Mouse (Mus musculus) heart, adult 8-10 months (tissue): Measurements from ENCODE around the gene Adam12. TPM values are rescaled to one million over a fixed set of nuclear protein-coding genes. Genes with fewer than 3 reads are reported as not detected.

Experiments
- DNase-seq: peaks from one replicate; pipeline ENCODE4 v3.0.0; 2022; ENCODE audit warnings: low spot score
- total RNA-seq, 4 experiments: library from RNA; stranded (reverse); gene quantifications; 2 replicates each; pipeline ENCODE4 v1.2.4; 2022

The Adam12 gene
- total RNA-seq, 4 experiments from 2014 or later, result 0.31 to 0.37 (median 0.34) TPM

- DNase-seq, result peak; percentile 42
Observed at GRCm38 (mm10) chr7:134224741-134225612, 7.0 kb downstream of the Adam12 start.

GRCm38 (mm10) chr7:134224421-134224740 is 7.6 kb downstream of the Adam12 start:
- no peak for DNase-seq

GRCm38 (mm10) chr7:134223444-134224161 is 8.3 kb downstream of the Adam12 start:
- peak; percentile 77 for DNase-seq

DNA sequence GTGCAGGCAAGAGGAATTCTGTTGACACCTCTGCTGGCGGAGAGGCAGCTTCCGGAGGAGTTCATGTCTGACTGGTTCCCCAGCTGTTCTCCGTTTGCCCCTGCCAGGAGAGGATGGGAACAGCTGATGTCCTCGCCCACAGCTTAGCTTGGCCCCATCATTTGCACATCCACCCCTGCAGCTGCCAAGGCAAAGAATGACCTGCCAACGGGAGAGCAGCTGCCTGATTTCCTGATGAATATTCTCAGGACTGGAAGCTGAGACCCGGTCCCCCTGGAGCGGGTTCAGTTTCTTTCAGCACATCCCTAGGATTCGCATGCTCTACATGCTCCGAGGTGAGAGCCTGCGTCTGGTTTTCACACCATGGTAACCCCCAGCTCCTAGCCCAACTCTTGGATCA is 24.0 kb downstream of the Adam12 start:
- no peak for DNase-seq

DNA sequence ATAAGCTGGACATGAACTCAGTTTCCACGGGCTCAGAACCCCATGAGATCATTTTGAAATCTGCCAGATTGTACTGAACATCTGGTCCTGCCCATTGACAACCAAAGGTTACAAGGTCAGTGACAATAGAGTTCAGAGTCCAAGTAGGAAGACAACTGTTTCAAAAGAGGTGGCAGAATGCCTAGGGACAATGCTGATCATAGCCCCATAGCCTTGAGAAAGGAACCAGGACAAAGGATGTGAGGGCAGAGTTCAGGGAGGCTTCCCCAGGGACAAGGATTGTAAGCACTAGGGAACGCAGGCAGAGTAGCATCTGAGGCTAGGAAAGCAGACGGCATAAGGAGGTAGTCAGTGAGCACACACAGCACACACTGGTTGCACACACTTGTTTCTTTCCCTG is 38.9 kb downstream of the Adam12 start:
- no peak for DNase-seq

GRCm38 (mm10) chr7:134190101-134190500 is 41.8 kb downstream of the Adam12 start:
- DNase-seq, result no peak

DNA sequence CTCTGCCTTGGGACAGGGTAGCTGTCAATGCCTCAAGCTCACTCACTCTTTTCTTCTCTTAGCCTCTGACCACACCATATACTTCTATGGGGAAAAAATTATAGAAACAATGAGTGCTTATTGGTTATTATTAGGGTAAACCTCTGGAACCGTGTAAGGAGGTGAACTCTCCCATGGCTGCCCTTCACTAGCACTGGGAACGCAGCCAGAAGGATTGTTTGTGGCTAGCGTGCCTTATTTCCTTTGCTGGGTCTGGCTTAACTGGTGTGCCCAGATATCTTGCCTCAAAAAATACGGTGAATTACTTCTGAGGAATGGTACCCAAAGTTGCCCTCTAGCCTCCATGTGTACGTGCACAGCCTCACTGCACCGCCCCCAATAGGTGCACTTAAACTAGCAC is 43.4 kb downstream of the Adam12 start:
- no peak for DNase-seq

GRCm38 (mm10) chr7:134187946-134188345 is 44.0 kb downstream of the Adam12 start:
- no peak for DNase-seq

GRCm38 (mm10) chr7:134186497-134186896 is 45.4 kb downstream of the Adam12 start:
- no peak for DNase-seq

GRCm38 (mm10) chr7:134185751-134186150 is 46.2 kb downstream of the Adam12 start:
- DNase-seq, result no peak

DNA sequence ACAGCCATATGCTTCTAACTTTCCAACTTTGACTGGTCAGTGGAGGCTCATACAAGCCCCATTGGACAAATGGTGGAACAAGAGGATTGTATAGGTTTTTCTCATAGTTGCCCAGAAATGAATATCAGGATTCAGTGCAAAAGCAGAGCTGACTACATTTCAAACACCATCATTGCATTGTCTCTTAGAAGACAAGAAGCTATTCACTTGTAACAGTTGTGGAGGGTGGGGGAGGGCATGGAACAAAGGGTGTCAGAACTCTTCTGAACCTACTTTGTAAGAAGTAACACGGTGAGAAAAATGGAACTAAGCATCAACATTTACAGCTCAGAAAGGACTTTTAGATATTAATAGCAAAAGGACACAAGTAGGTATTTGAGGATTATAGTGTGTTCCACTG is 50.2 kb downstream of the Adam12 start:
- DNase-seq, result no peak

- no peak for DNase-seq
Observed at GRCm38 (mm10) chr7:134181056-134181455, 50.9 kb downstream of the Adam12 start.

GRCm38 (mm10) chr7:134177051-134177450 is 54.9 kb downstream of the Adam12 start:
- DNase-seq, result peak; percentile 52

GRCm38 (mm10) chr7:134175201-134175600 is 56.7 kb downstream of the Adam12 start:
- DNase-seq, result no peak

DNA sequence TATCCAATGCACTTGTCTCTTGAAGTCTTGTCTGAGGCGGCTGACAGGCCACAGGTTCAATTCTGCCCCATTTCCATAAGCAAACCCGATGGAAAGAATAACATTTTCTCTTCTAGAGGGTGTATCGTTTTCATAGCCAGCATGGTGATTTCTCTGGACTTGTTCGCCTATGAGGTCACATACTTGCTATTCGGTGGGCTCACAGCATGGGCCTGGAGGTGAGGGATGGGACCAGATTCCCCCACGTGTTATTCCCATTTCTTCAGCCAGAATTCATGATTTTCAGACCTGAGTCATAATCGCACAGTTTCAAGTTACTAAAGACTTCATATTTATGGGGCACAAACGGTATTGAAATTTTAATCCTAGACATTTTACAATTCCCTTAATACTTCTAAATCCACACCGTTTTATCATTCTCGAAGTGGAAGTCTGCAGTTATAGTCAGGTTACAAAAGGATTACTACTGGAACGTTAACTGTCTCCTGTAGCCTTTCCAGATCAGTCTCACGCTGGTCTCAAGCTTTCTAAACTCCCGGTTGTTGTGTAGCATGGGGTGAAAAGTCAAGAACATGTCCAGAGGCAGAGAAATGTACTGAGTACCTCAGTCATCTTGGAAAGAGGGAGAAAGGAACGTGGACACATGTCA is 58.4 kb downstream of the Adam12 start:
- no peak for DNase-seq

GRCm38 (mm10) chr7:134170180-134170910 is 61.6 kb downstream of the Adam12 start:
- DNase-seq, result no peak

DNA sequence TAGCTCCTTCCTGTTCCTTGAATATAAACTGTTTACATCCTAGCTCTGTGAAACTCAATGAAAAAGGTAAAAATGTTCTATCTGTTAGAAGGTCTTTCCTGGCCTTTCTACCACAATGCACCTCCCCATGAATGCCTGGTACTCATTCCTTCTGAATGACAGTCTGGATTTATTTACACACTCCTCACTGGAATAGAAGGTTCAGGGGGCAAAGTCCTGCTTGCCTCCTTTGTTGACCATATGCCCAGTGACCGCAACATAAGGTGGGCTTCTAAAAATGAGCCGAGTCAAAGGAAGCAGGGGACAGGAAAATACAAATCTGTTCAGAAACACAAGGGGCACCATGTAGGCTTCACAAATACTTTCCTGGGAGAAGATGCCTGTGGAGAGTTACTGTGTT is 62.2 kb downstream of the Adam12 start:
- no peak for DNase-seq

DNA sequence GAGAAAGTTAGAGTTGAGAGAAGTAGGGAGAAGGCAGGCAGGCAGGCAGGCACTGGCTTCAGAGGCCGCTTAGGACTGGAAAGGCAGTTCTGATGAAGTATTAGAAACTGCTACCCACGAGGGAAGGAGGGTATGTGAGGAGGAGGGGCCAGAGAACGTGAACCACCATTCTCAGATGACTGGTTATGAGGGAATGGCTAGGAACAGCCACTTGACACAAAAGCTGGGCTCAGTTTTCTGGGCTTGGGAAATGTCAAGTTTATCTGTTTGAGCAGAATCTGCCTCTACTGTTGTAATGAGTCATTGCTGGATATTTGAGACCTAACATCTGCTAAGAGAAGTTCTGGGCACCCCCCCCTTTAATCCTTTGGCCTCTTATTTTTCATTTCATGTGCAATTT is 64.4 kb downstream of the Adam12 start:
- no peak for DNase-seq

DNA sequence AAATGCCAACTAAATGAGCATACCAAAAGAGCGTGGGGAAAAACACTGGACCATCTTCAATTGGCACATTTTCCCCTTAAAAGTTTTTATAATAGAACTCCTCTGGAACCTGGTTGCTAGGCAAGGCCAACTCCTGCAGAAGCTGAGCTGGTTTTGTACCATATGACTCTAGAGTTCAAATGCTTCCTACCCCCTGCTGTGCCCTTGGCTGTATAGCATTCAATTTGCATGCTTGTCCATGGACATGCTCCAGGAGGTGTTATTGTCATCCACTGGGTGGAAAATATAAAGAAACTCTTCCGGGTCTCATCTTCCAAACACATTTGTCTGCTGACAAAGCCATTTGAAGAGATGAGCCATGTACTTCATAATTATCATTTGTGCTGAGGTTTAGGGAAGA is 68.2 kb downstream of the Adam12 start:
- DNase-seq, result no peak

- DNase-seq, result no peak
Observed at GRCm38 (mm10) chr7:134162886-134163285, 69.1 kb downstream of the Adam12 start.

DNA sequence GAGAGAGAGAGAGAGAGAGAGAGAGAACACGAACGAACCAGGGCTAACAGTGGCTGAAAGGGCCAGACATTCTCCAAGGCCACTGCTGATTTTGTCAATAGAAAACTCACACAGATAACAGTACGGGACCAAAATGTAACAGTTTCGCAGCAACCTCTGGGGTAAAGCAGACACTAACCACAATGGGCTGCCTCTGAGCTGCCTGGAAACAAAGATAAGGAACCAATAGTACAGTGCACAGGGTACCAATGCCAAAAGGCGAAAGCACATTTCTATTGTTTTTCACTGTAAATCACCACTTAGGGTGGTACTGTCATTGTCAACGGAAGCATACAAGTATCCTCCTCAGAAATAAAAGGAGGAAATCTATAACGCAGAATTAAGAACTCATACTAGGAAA is 72.3 kb downstream of the Adam12 start:
- no peak for DNase-seq

- no peak for DNase-seq
Observed at GRCm38 (mm10) chr7:134151330-134151729, 80.6 kb downstream of the Adam12 start.
